Mouse (Mus musculus): ENCODE results near the gene Vmn2r84. TPM values are rescaled to one million over a fixed set of nuclear protein-coding genes. Genes with fewer than 3 reads are reported as not detected.
"Not testable (repeated sequence)": the region's sequence is repeated elsewhere in the genome, so short reads cannot be mapped to it uniquely, and the experiment has no call there.

Gene Vmn2r84
- polyA plus RNA-seq, 1 experiment from 2014 or later, result not detected

DNA sequence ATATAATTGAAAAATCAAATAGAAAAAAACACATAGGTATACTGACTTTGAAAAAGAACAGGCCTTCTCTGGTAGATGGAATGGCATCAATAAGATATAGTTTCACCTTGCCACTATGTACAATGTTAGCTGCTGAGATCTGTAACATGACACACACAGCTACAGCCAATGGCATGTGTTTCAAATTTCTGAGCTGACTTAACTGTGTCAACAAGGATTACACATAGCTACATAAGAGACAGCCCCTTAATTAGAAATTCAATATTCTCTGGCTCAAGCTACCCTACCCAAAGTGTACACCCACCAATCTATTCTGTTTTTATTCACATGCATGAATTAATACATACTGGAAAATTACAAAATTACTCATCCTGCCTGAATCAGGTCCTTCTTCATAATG, 25.7 kb downstream of the Vmn2r84 start:
- Histone ChIP-seq H3K4me1 (no peaks in the 10 kb centered on the region), H3K4me2 (no peak overlapping the region), H3K27ac (no peak overlapping the region), H3K36me3 (ENCODE audit: poor library complexity, severe bottlenecking) (no peaks in the 10 kb centered on the region), H3K4me3 (no peak overlapping the region), H3K9ac (no peak overlapping the region), H3K27me3 (no peaks in the 10 kb centered on the region), H3K9me3 (replicated peaks) (no peaks in the 10 kb centered on the region)
- ATAC-seq, result no peak

DNA sequence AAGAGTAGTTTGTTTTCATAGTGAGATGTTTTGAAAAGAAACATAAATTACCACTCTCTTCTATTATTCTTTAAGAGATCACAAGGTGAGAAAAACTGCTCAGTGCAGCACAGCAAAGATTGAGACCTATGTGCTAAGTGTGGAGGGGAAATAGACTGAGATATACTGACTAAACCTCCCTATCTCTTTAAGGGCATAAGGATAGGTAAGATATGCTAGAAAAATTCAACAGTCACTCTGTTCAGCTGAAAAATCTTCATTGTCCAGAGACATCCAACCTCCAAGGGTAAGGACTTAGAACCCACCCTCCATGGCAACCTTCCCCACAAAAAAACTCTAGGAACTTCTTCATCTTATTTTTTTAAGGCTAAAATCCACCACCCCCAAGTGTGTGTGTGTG, 29.4 kb downstream of the Vmn2r84 start:
- Histone ChIP-seq H3K9ac (no peak overlapping the region), H3K4me3 (no peak overlapping the region), H3K36me3 (ENCODE audit: poor library complexity, severe bottlenecking) (no peaks in the 10 kb centered on the region), H3K4me1 (no peaks in the 10 kb centered on the region), H3K4me2 (no peak overlapping the region), H3K9me3 (replicated peaks) (no peaks in the 10 kb centered on the region), H3K27ac (no peak overlapping the region), H3K27me3 (no peaks in the 10 kb centered on the region)
- no peak for ATAC-seq

DNA sequence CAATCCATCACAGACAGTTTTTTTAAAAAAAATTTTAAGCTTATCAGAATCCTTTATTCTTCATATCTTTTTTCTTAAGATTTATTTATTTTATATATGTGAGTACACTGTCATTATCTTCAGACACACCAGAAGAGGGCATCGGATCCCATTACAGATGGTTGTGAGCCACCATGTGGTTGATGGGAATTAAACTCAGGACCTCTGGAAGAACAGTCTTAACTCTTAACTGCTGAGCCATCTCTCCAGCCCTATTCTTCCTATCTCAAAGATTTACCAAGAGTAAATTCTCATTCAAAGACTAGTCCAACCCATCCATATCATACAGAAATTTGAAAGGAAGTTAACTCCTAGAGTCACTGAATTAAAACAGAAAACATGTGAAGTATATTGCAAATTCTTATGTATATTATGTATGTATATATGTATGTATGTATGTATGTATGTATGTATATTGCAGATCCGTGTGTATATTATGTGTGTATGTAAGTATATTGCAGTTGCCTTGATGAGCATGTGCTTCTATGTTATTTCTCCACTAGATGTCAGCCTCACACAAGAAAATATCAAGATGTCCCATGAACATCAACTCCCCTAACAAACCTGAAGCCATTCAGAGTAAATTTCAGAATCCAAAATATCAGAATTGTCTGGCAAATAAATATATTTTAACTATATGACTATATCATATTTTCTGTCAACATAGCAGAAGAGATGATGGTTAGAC, 30.5 kb downstream of the Vmn2r84 start:
- no peak overlapping the region for H3K27ac ChIP-seq
- no peaks in the 10 kb centered on the region for H3K4me1 ChIP-seq
- ATAC-seq, result peak; percentile 88
- 55% methylated on average over 2 of the region's 2 CpGs for WGBS
- no peaks in the 10 kb centered on the region for H3K36me3 ChIP-seq (ENCODE audit: poor library complexity, severe bottlenecking)
- H3K4me3 ChIP-seq, result no peak overlapping the region
- no peaks in the 10 kb centered on the region for H3K9me3 ChIP-seq (replicated peaks)
- no peaks in the 10 kb centered on the region for H3K27me3 ChIP-seq
- H3K9ac ChIP-seq, result no peak overlapping the region
- no peak overlapping the region for H3K4me2 ChIP-seq

DNA sequence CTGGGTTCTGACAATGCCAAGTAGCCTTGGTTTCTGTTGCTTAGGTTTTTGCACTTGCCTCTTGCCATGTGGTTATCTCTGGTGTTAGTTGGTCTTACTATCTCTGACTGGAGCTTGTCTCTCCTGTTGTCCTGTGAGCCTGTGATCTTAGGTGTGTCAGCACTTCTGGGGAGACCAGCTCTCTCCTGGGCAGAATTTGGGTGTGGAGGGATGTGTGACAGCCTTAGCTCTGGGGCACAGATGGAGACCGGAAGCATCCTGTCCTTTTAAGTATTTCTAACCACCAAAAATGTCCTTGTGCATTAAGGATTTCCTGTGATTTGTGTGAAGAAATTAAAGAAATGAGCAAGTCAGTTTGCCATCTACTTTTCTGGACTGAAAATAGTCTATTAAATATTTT, 50.1 kb downstream of the Vmn2r84 start:
- Histone ChIP-seq H3K4me1 (no peaks in the 10 kb centered on the region), H3K9ac (no peak overlapping the region), H3K27me3 (no peaks in the 10 kb centered on the region), H3K4me3 (no peak overlapping the region), H3K36me3 (ENCODE audit: poor library complexity, severe bottlenecking) (no peaks in the 10 kb centered on the region), H3K27ac (no peak overlapping the region), H3K4me2 (no peak overlapping the region), H3K9me3 (replicated peaks) (no peaks in the 10 kb centered on the region; the same call in 1 of the 2 replicates)
- 92% methylated on average over 1 of the region's 1 CpGs for WGBS
- no peak for ATAC-seq

DNA sequence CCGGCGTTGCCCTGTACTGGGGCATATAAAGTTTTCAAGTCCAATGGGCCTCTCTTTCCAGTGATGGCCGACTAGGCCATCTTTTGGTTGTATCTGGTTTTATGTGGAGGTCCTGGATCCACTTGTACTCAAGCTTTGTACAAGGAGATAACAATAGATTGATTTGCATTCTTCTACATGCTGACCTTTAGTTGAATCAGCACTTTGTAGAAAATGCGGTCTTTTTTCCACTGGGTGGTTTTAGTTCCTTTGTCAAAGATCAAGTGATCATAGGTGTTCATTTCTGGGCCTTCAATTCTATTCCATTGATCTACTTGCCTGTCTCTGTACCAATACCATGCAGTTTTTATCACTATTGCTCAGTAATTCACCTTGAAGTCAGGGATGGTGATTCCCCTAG, 54.1 kb downstream of the Vmn2r84 start:
- not testable (repeated sequence) for H3K4me3 ChIP-seq; H3K36me3 ChIP-seq (ENCODE audit: poor library complexity, severe bottlenecking); H3K4me2 ChIP-seq; H3K9me3 ChIP-seq (replicated peaks); H3K27me3 ChIP-seq; H3K9ac ChIP-seq; H3K27ac ChIP-seq; H3K4me1 ChIP-seq; ATAC-seq
- WGBS, result 84% methylated on average over 4 of the region's 4 CpGs

DNA sequence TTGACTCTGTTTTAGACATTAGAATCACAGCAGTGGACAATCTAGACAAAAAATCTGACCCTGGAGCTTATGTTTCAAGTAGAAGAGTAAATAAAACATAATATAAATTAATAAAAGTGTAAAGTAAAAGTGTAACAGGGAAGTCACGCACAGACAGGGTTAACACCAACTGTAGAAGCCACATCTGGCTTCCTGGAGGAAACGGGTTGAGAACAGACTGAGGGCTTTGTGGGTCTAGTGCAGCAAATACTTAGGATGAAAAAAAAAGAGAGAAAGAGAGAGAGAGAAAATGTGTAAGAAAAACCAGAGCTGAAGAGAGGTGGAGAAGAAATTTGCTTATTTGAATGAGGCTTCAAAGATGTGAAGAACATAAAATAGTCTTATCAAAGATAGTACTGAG, 56.6 kb downstream of the Vmn2r84 start:
- no peaks in the 10 kb centered on the region for H3K27me3 ChIP-seq
- H3K9me3 ChIP-seq (replicated peaks), result no peaks in the 10 kb centered on the region
- H3K4me3 ChIP-seq, result no peak overlapping the region
- H3K9ac ChIP-seq, result no peak overlapping the region
- no peaks in the 10 kb centered on the region for H3K36me3 ChIP-seq (ENCODE audit: poor library complexity, severe bottlenecking)
- no peak for ATAC-seq
- no peak overlapping the region for H3K4me2 ChIP-seq
- no peaks in the 10 kb centered on the region for H3K4me1 ChIP-seq
- WGBS, result 83% methylated on average over 2 of the region's 2 CpGs
- no peak overlapping the region for H3K27ac ChIP-seq

DNA sequence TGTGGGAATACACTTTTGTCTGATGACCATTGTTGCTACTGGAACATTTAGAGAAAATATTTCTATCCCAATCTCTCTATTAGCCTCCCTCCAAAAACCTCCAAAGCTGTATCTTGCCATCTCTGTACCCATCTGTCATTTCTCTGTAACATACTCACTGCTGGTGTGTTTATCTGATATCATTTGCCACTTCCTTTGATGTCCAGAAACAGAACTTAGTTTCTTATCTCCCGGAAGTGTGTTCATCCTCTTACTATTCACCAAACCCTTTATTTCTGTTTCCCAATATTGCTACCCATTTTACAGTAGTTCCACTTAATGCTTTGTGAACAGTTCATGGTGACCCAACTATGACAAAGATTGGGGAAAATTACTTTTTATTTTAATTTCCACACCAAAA, 57.7 kb downstream of the Vmn2r84 start:
- WGBS, result 96% methylated on average over 1 of the region's 1 CpGs
- no peaks in the 10 kb centered on the region for H3K4me1 ChIP-seq
- no peaks in the 10 kb centered on the region for H3K27me3 ChIP-seq
- no peak for ATAC-seq
- H3K9ac ChIP-seq, result no peak overlapping the region
- no peak overlapping the region for H3K4me2 ChIP-seq
- no peaks in the 10 kb centered on the region for H3K36me3 ChIP-seq (ENCODE audit: poor library complexity, severe bottlenecking)
- H3K27ac ChIP-seq, result no peak overlapping the region
- H3K4me3 ChIP-seq, result no peak overlapping the region
- no peaks in the 10 kb centered on the region for H3K9me3 ChIP-seq (replicated peaks)

DNA sequence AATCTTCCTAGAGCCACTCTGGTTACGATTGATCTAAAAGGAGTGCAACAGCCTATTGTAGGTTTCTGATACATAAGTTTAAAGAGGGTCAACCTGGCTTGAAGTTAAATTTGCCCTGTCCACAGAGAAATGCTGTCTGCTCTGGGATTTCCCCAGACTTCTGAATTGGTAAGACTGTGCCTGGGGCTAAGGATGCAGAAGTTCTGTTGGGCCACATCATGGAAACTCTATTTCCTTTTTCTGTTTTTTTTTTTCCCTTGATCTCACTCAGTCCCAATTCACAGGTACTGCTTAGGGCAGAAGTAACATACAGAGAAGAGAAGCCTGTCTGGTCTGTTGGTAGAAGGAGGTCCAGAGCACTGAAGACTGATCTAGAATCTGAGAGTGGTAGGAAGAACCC, 63.4 kb downstream of the Vmn2r84 start:
- H3K4me3 ChIP-seq, result no peak overlapping the region
- ATAC-seq, result no peak
- H3K36me3 ChIP-seq (ENCODE audit: poor library complexity, severe bottlenecking), result no peaks in the 10 kb centered on the region
- H3K4me1 ChIP-seq, result no peaks in the 10 kb centered on the region
- H3K27me3 ChIP-seq, result no peaks in the 10 kb centered on the region
- no peak overlapping the region for H3K4me2 ChIP-seq
- no peak overlapping the region for H3K9ac ChIP-seq
- no peak overlapping the region for H3K27ac ChIP-seq
- 87% methylated on average over 1 of the region's 1 CpGs for WGBS
- no peaks in the 10 kb centered on the region for H3K9me3 ChIP-seq (replicated peaks)

Other genes starting within 250 kb of the Vmn2r84 start
- gene Olfr825, start 227.6 kb downstream of the Vmn2r84 start, polyA plus RNA-seq (2015; fragmentation: Nextera tagmentation; extraction: Ambion mirVana), result not detected in 2 replicates
- gene Olfr826, start 210.1 kb downstream of the Vmn2r84 start, polyA plus RNA-seq (2015; fragmentation: Nextera tagmentation; extraction: Ambion mirVana), result not detected in 2 replicates
- not detected in 2 replicates for gene Olfr827, start 179.9 kb downstream of the Vmn2r84 start, polyA plus RNA-seq (2015; fragmentation: Nextera tagmentation; extraction: Ambion mirVana)
- gene Neurod4, start 114.1 kb downstream of the Vmn2r84 start, polyA plus RNA-seq (2015; fragmentation: Nextera tagmentation; extraction: Ambion mirVana), result 4.4 and 4.7 TPM in 2 replicates
- not detected in 2 replicates for gene Tespa1, start 71.5 kb downstream of the Vmn2r84 start, polyA plus RNA-seq (2015; fragmentation: Nextera tagmentation; extraction: Ambion mirVana)
- not detected in 2 replicates for gene Vmn2r85, start 35.4 kb upstream of the Vmn2r84 start, polyA plus RNA-seq (2015; fragmentation: Nextera tagmentation; extraction: Ambion mirVana)
- gene Vmn2r86, start 61.7 kb upstream of the Vmn2r84 start, polyA plus RNA-seq (2015; fragmentation: Nextera tagmentation; extraction: Ambion mirVana), result not detected in 2 replicates
- 0.06 TPM in 1 of 2 replicates, not detected in the other for gene Vmn2r87, start 103.1 kb upstream of the Vmn2r84 start, polyA plus RNA-seq (2015; fragmentation: Nextera tagmentation; extraction: Ambion mirVana)